ENCODE assay signal across 14 mouse cellular contexts in genomic region chr11:80521148-80521547, GRCm38 (mm10).
"Had no signal": no experiment of that assay in that cellular context is flagged by ENCODE, and none has a peak within 500 bp of the region (broad histone marks: within the 10 kb centered on the region; RNA-seq: fewer than 3 reads in every experiment).

No protein-coding gene starts in this region.

- H3K27me3 ChIP-seq: liver, embryonic 13.5 days; midbrain, embryonic 13.5 days; stomach, embryonic 15.5 days had no signal

- DNase-seq: kidney, adult 2 months; kidney, postnatal 25 days; liver, embryonic 13.5 days; lung, adult 2 months; lung, postnatal 14 days; lung, postnatal 4 days; right cerebral cortex, postnatal 25 days; spleen, adult 18-20 months; thymus, postnatal 25 days had no signal

- H3K27ac ChIP-seq: kidney, postnatal 0 days; left cerebral cortex, adult 2 months; liver, embryonic 13.5 days; midbrain, embryonic 10.5 days; midbrain, embryonic 13.5 days; stomach, embryonic 15.5 days had no signal

- H3K4me2 ChIP-seq: liver, embryonic 13.5 days; midbrain, embryonic 13.5 days; stomach, embryonic 15.5 days had no signal

- H3K36me3 ChIP-seq: liver, embryonic 13.5 days; midbrain, embryonic 10.5 days; midbrain, embryonic 13.5 days; stomach, embryonic 15.5 days had no signal

- H3K4me3 ChIP-seq: left cerebral cortex, adult 2 months; liver, embryonic 13.5 days; midbrain, embryonic 10.5 days; midbrain, embryonic 13.5 days; stomach, embryonic 15.5 days had no signal
